Mouse (Mus musculus) heart, embryonic 13.5 days (tissue): ENCODE measurements around the gene Plch2. TPM values are rescaled to one million over a fixed set of nuclear protein-coding genes. Genes with fewer than 3 reads are reported as not detected.
A peak's percentile ranks its signal among the peaks of the same experiment; 100 is the strongest.

Experiments used
- ATAC-seq: fragments of 200-750 bp; cut with Nextera tagmentation; 2 replicates; pipeline ENCODE4 v1.8.0; 2017; ENCODE audit warnings: moderate TSS enrichment; ENCODE audit not compliant: insufficient number of reproducible peaks, low FRiP score, low TSS enrichment; ENCODE audit errors: extremely low read depth
- H3K27ac ChIP-seq: fragments of 300-500 bp; sonication (generic); replicated peaks from 2 replicates; pipeline ENCODE4 v1.5.1; 2015; ENCODE audit warnings: moderate library complexity, mild to moderate bottlenecking, inconsistent platforms
- H3K27me3 ChIP-seq: fragments of 300-500 bp; sonication (generic); replicated peaks from 2 replicates; pipeline ENCODE4 v1.6.1; 2015; ENCODE audit warnings: mild to moderate bottlenecking, inconsistent platforms
- H3K36me3 ChIP-seq: fragments of 300-500 bp; sonication (generic); 2 replicates; pipeline ENCODE4 v1.6.1; 2015; ENCODE audit warnings: mild to moderate bottlenecking, inconsistent platforms
- H3K4me1 ChIP-seq: fragments of 300-500 bp; sonication (generic); 2 replicates; pipeline ENCODE4 v1.6.1; 2015; ENCODE audit warnings: inconsistent platforms
- H3K4me2 ChIP-seq: fragments of 300-500 bp; sonication (generic); 2 replicates; pipeline ENCODE4 v1.6.1; 2015; ENCODE audit warnings: inconsistent platforms, mild to moderate bottlenecking, moderate library complexity
- H3K4me3 ChIP-seq: fragments of 300-500 bp; sonication (generic); 2 replicates; pipeline ENCODE4 v1.5.1; 2015; ENCODE audit warnings: moderate library complexity, mild to moderate bottlenecking, inconsistent platforms
- H3K9ac ChIP-seq: fragments of 300-500 bp; sonication (generic); 2 replicates; pipeline ENCODE4 v1.6.1; 2015; ENCODE audit warnings: inconsistent platforms, mild to moderate bottlenecking, moderate library complexity
- H3K9me3 ChIP-seq: fragments of 300-500 bp; sonication (generic); 2 replicates; pipeline ENCODE4 v1.6.1; 2016; ENCODE audit warnings: inconsistent platforms
- WGBS: fragments of 180-500 bp; shearing (Covaris S2); methylation state at CpG from one replicate; pipeline ENCODE4 v1.1.7; 2015; ENCODE audit warnings: mixed read lengths; 5-methylcytosine and 5-hydroxymethylcytosine counted together
- polyA plus RNA-seq: library from polyadenylated mRNA; unstranded; fragments of >200 nt; fragmentation: Nextera tagmentation; extraction: Ambion mirVana; gene quantifications from 2 replicates; pipeline ENCODE4 v1.2.1, GENCODE M21; 2015

Gene Plch2
- polyA plus RNA-seq, 1 experiment from 2014 or later: 0.51 TPM

DNA sequence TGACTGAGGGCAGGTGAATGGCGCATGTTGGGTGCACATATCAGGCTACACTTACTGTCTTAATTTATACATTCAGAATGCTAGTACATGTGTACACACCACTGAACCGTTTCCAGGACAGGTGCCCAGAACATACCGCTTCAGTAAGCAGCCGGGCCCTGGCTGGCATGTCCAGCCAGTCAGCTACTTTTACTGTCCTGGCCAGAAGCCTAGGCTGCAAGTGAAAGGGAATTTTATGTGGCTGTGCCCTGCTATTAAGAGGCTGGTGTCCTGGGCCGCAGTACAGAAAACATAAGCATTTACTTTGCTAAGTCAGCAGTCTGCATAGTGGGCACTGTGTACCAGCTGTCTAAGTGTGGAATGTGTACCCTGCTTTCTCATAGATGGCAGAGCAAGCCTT lies 14.3 kb upstream of the Plch2 start:
- Histone ChIP-seq H3K4me3 (no peak overlapping the region), H3K36me3 (peaks cover 79% of the 10 kb centered on the region), H3K27me3 (no peaks in the 10 kb centered on the region), H3K9ac (no peak overlapping the region), H3K27ac (no peak overlapping the region), H3K9me3 (no peaks in the 10 kb centered on the region), H3K4me1 (peaks cover 22% of the 10 kb centered on the region), H3K4me2 (no peak overlapping the region)
- ATAC-seq: no peak
- WGBS: 90% methylated on average over 5 of the region's 5 CpGs

DNA sequence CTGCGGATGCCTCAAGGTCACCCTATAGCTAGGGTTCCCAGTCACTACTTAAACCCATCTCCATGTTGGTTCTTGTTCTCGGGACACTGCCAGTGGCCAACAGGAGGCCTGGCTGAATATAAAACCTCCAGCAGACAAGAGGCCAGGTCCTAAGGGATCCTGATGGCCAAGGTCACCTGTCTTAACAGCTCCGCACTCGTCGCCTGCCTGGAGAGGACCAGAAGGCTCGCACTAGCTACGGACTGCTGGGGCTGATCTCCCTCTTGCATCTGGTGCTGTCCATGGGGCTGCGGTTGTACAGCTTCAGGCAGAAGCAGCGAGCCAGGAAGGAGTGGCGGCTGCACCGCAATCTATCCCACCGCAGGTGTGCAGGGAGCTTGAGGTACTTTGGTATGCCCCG lies 13.6 kb upstream of the Plch2 start:
- no peak overlapping the region for H3K9ac ChIP-seq
- no peak overlapping the region for H3K27ac ChIP-seq
- no peaks in the 10 kb centered on the region for H3K27me3 ChIP-seq
- ATAC-seq: no peak
- no peaks in the 10 kb centered on the region for H3K9me3 ChIP-seq
- peaks cover 22% of the 10 kb centered on the region for H3K4me1 ChIP-seq
- WGBS: 88% methylated on average over 13 of the region's 13 CpGs
- H3K4me2 ChIP-seq: no peak overlapping the region
- H3K4me3 ChIP-seq: no peak overlapping the region
- peaks cover 71% of the 10 kb centered on the region for H3K36me3 ChIP-seq

DNA sequence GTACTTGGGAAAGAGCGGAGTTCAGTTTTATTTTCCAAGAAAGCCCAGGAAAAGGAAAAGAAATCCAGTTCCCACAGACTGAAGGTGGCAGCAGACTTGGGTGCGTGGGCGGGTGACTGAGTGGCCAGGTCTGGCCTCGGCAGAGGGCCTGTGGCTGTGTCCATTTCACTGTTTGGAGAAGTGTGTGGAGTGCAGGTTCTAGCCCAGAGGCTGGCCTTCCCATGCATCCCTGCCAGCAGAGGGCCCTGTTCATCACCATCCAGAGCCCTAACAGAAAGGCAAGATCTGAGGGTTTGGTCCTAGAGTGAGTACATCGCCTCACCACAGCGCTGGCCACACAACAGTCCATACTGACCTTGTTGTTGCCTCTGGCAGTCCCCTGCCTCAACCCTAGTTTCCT lies 12.6 kb upstream of the Plch2 start:
- no peaks in the 10 kb centered on the region for H3K9me3 ChIP-seq
- H3K4me2 ChIP-seq: no peak overlapping the region
- 84% methylated on average over 6 of the region's 6 CpGs for WGBS
- peaks cover 61% of the 10 kb centered on the region for H3K36me3 ChIP-seq
- no peak overlapping the region for H3K9ac ChIP-seq
- no peak overlapping the region for H3K4me3 ChIP-seq
- no peak for ATAC-seq
- no peaks in the 10 kb centered on the region for H3K27me3 ChIP-seq
- H3K27ac ChIP-seq: no peak overlapping the region
- H3K4me1 ChIP-seq: peaks cover 22% of the 10 kb centered on the region

DNA sequence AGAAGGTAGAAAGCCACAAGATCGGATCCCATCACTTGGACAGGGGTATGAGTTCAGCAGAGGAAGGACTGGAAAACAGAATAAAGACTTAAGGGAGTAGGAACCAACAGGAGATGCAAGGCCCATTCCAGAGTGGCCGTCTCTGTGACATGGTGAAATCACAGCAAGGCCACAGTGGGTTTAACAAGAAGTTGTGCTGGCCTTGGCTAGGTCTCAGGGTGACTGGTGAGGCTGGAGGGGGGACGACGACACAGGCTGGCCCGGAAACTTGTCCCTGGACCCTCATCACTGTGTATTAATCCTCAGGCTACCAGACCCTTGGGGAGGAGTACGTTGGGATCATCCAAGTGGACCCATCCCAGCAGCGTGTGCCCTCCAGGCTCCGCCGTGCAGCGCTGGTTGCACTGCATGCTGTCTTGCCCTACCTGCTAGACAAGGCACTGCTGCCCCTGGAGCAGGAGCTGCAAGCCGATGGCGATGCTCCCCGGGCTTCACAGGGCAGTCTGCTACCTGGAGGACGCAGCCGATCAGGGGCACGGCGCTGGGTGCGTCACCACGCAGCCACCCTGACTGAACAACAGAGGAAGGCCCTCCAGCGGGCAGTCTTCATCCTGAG lies 11.9 kb upstream of the Plch2 start:
- Histone ChIP-seq H3K4me2 (peak overlapping the region; percentile 85), H3K27me3 (0 out of 2 replicates have a peak, but pooled peaks cover 7% of the 10 kb centered on the region), H3K9me3 (no peaks in the 10 kb centered on the region), H3K4me1 (peaks cover 22% of the 10 kb centered on the region), H3K36me3 (peaks cover 54% of the 10 kb centered on the region), H3K27ac (no peak overlapping the region; the same call in 1 of the 2 replicates), H3K4me3 (peak overlapping the region; percentile 77), H3K9ac (peak overlapping the region; percentile 92)
- WGBS: 90% methylated on average over 20 of the region's 20 CpGs
- ATAC-seq: no peak

DNA sequence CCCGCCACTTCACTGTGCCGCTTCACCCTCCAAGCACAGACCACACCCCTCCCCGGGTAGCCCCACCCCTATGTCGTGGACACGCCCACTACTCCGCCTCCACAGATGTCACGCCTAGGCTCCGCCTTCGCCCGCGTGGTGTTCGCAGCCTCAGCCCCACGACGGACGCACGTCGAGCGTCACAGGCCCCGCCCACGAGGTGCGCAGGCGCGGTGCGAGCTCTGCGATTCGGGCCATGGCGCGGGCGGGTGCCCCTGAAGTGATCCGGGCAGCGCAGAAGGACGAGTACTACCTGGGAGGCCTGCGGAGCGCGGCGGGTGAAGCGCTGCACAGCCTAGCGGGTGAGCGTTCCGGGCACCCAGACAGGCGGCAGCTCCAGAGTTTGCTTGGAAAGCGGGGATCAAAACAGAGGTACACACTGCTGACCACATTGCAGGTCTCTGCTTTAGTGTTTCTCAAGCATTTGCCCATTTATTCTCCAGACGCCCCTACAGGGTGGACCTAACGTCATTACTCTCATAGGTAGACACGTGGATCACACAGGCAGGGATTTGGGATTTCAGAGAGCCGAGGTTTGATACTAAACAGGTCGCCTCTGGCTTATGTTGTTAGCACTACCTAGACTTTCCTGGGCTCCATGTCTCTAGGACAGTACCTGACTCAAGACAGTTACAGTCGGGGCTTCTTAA lies 10.4 kb upstream of the Plch2 start, which contains the start of gene Pex10:
Gene Pex10 (plus strand): TSS at position 183 of the 689 bp plus-strand sequence.
- 2% methylated on average over 48 of the region's 48 CpGs for WGBS
- peak within 1 kb of the TSS; percentile 85 for H3K4me2 ChIP-seq
- H3K9me3 ChIP-seq: no peaks in the 10 kb centered on the region
- peak within 1 kb of the TSS; percentile 92 for H3K9ac ChIP-seq
- peak within 1 kb of the TSS; percentile 77 for H3K4me3 ChIP-seq
- H3K36me3 ChIP-seq: peaks cover 39% of the 10 kb centered on the region
- peaks cover 22% of the 10 kb centered on the region for H3K4me1 ChIP-seq
- peak within 1 kb of the TSS; percentile 84 for H3K27ac ChIP-seq
- ATAC-seq: peak; percentile 93
- peaks cover 21% of the 10 kb centered on the region; the same call in 1 of the 2 replicates for H3K27me3 ChIP-seq

DNA sequence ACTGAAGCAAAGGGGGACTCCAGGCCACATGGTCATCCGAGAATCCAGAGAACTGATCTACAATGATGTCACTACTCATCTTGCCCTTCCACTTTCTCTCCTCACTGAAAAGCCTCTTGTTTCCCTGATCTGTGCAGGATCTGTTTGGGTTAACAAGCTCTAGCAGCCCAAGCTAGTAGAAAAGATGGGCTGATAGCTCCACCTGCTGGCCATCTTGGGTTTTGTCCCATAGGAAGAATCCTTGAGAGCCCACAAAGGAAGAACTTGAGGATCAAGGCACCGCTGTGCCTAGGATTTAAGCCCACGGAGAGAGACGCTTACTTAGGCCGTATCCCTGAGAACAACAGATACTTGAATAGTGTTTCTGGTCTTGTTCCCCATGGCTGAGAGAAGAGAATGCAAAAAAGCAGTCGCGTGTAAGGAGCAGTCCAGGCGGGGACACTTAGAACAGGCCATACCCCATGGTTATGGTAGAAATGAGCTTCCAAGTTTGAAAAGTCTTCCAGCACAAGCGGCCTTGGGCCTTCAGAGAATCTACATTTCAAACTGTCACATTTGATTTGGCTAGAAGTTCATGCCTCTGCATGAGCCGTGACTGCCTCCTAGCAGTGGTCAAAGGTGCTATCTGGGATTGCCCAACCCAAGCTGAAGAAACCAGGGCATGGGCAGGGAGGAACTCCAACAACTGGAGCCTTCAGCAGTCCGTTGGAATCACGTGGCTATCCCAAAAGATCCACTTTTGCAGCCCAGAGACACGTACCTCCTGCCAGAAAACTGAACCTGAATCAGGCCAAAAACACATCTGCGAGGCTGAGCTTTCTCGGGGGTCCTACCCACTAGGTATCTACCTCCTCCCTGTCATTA lies 9.6 kb upstream of the Plch2 start:
- Histone ChIP-seq H3K27me3 (peaks cover 23% of the 10 kb centered on the region; the same call in 1 of the 2 replicates), H3K9ac (peak overlapping the region; percentile 28; the same call in 1 of the 2 replicates), H3K9me3 (no peaks in the 10 kb centered on the region), H3K4me3 (peak overlapping the region; percentile 77), H3K4me1 (peaks cover 22% of the 10 kb centered on the region), H3K36me3 (peaks cover 31% of the 10 kb centered on the region), H3K27ac (peak overlapping the region; percentile 63), H3K4me2 (peak overlapping the region; percentile 85)
- peak; percentile 21 for ATAC-seq
- WGBS: 4% methylated on average over 15 of the region's 15 CpGs

DNA sequence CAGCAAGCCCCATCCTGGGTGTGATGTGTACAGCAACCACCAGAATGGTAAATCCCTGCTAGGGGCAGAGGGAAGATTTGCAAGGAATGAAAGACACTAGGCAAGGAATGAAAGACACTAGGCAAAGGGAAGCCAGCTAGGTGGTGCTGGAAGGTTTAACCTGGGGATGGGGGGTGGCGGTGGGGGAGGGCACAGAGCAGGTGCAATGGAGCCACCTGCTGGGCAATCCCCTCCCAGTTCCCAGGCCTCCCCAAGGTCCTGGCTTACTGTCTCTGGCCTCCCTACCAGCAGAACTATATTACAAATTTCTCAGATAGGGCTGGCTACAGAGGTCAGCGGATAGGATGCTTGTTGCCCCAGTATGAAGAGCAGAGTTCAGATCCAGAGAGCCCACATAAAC lies 7.9 kb upstream of the Plch2 start:
- no peak overlapping the region for H3K4me2 ChIP-seq
- H3K9ac ChIP-seq: no peak overlapping the region
- H3K27ac ChIP-seq: no peak overlapping the region
- peaks cover 22% of the 10 kb centered on the region for H3K4me1 ChIP-seq
- peaks cover 14% of the 10 kb centered on the region for H3K36me3 ChIP-seq
- H3K4me3 ChIP-seq: no peak overlapping the region
- H3K27me3 ChIP-seq: peaks cover 25% of the 10 kb centered on the region
- H3K9me3 ChIP-seq: no peaks in the 10 kb centered on the region
- no peak for ATAC-seq
- 47% methylated on average over 2 of the region's 2 CpGs for WGBS

DNA sequence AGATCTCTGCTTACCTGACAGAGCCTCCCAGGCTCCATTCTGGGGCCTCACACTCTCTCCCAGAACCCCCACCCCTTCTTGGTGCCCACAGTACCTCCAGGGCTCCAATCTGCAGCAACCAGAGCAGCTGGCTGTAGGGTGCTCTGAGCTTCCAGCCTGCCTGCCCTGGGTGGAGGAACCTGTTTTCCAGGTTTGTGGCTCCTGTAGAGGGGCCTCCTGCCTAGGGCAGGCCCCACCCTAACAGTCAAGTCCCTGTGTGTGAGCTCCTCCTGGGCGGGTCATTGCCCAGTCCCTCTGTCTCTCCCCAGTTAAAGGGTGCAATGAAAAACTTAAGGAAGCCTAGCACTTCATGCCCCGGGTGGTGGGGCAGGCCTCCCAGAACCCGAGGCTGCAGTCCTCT lies 7.3 kb upstream of the Plch2 start:
- 41% methylated on average over 3 of the region's 3 CpGs for WGBS
- Histone ChIP-seq H3K27ac (no peak overlapping the region), H3K4me3 (no peak overlapping the region), H3K9ac (no peak overlapping the region; the same call in 1 of the 2 replicates), H3K4me1 (peaks cover 22% of the 10 kb centered on the region), H3K4me2 (no peak overlapping the region), H3K27me3 (peaks cover 31% of the 10 kb centered on the region), H3K36me3 (peaks cover 8% of the 10 kb centered on the region), H3K9me3 (no peaks in the 10 kb centered on the region)
- no peak for ATAC-seq

DNA sequence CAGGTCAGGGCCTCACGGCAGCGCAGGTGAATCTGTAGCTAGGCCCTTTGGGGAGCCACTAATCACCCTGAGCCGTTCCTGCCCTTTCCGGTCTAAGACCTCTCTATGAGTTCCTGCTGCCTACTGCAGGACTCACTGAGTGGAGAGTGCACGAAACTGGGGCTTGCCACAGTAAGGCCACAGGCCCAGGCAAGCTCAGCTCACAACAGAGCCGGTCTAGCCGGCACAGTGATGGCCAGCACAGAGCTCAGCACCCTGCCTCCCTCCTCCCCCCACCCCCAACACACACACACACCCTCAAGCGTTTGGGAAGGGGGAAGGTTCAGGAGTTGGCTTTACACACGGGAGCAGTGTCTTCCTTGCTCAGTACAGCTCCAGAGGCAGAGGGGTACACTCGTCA lies 1.7 kb upstream of the Plch2 start:
- Histone ChIP-seq H3K27me3 (peaks cover 65% of the 10 kb centered on the region), H3K36me3 (no peaks in the 10 kb centered on the region), H3K9me3 (no peaks in the 10 kb centered on the region), H3K4me2 (no peak overlapping the region), H3K9ac (no peak overlapping the region), H3K4me3 (no peak overlapping the region), H3K27ac (no peak overlapping the region), H3K4me1 (no peaks in the 10 kb centered on the region)
- no peak for ATAC-seq
- WGBS: 39% methylated on average over 10 of the region's 10 CpGs

DNA sequence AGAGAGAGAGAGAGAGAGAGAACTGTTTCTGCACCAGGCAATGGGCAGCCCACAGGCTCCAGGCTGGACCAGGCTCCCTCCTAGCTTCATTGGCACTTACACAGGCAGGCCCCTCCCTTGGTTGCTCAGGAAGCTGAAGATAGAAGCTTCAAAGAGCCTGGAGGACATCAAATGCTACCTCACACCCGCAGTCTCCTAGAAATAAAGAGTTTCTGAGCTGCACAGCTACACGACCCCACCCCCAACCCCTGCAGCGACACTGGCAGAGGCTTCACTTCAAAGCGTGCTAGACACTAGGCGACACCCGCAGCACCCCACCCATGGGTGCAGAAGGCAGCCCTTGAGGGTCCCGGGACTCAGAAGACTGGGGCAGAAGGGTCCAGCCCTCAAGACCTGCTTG lies 6.5 kb downstream of the Plch2 start:
- H3K27me3 ChIP-seq: peaks cover 64% of the 10 kb centered on the region
- no peaks in the 10 kb centered on the region for H3K4me1 ChIP-seq
- no peak overlapping the region for H3K4me3 ChIP-seq
- ATAC-seq: no peak
- no peaks in the 10 kb centered on the region for H3K36me3 ChIP-seq
- H3K9ac ChIP-seq: no peak overlapping the region
- no peaks in the 10 kb centered on the region for H3K9me3 ChIP-seq
- H3K4me2 ChIP-seq: no peak overlapping the region
- WGBS: 61% methylated on average over 7 of the region's 7 CpGs
- H3K27ac ChIP-seq: no peak overlapping the region

DNA sequence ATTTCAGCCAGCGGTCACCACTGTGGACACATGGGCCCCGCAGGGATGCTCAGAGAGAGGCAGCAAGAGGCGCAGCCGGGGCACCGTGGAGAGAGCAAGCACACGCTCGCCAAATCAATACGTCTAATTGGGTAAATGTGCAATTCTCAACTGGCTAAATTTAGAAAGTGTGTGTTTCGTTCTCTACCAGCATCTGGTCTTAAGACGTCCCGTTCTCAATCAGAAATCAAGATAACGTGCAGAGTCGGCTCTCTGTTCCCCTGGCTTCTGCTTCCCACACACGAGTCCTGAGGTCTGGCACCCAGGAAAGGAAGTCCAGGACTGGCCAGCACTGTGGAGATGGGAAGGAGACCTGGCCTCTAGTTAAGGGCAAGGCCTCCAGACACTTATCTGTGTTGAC lies 9.9 kb downstream of the Plch2 start:
- Histone ChIP-seq H3K36me3 (no peaks in the 10 kb centered on the region), H3K4me1 (0 out of 2 replicates have a peak, but pooled peaks cover 5% of the 10 kb centered on the region), H3K4me2 (no peak overlapping the region), H3K9me3 (no peaks in the 10 kb centered on the region), H3K9ac (no peak overlapping the region), H3K27me3 (peaks cover 85% of the 10 kb centered on the region), H3K27ac (no peak overlapping the region), H3K4me3 (no peak overlapping the region)
- 67% methylated on average over 14 of the region's 14 CpGs for WGBS
- ATAC-seq: no peak
